Mouse (Mus musculus): ENCODE results near the gene Sertad1. TPM values are rescaled to one million over a fixed set of nuclear protein-coding genes. Genes with fewer than 3 reads are reported as not detected.
"Not testable (repeated sequence)": the region's sequence is repeated elsewhere in the genome, so short reads cannot be mapped to it uniquely, and the experiment has no call there.

Gene Sertad1
- polyA plus RNA-seq, 2 experiments from 2014 or later: 46.0 to 51.9 TPM

DNA sequence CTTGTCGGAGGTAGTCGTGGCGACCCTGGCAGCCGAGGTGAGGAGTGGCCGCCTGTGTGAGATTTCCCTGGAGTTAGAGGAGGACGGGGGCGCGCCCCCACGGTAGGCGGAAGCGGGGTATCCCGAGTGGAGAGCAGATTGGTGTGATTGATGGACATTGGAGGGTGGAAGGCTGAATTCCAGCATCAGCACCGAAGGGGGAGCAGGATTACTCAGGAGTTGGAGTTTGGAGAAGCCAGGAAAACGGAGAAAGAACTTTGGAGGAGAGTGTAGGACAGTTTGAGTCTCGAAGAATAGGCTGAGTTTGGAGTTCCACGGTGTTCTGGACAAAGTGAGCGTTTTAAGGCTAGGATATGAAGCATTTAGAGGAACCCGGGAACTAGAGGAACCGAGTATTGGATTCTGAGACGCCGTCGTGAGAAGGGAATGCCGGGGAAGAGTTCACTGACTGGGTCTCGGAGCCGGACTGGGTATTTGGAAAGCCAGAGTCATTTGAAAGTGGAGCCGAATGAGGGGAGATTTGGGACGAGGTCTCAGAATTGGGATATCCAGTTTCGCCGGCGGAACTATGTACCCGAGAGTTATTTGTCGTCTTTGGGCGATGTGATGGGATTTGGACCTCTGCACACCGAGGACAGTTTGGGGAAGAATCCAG lies 12.7 kb upstream of the Sertad1 start:
- ATAC-seq: peak; percentile 11

GRCm38 (mm10) chr7:27474490-27474954 lies 12.2 kb upstream of the Sertad1 start:
- ATAC-seq: peak; percentile 75

DNA sequence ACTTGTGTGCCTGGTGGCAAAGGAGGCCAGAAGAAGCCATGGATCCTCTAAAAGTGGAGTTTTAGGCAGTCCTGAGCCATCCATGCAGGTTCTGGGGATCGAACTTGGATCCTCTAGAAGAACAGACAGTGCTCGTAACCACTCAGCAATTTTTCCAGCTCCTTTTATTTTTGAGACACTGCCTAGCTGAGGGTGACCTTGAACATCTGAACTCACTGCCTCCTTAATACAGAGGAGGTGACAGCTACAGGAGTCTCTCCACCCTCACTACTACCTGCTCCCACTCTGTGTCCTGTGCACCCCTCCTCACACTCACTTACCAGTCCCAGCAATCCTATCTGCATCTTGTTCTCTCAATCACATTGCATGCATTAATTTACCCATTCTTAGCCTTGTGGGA lies 11.1 kb upstream of the Sertad1 start:
- ATAC-seq: no peak

DNA sequence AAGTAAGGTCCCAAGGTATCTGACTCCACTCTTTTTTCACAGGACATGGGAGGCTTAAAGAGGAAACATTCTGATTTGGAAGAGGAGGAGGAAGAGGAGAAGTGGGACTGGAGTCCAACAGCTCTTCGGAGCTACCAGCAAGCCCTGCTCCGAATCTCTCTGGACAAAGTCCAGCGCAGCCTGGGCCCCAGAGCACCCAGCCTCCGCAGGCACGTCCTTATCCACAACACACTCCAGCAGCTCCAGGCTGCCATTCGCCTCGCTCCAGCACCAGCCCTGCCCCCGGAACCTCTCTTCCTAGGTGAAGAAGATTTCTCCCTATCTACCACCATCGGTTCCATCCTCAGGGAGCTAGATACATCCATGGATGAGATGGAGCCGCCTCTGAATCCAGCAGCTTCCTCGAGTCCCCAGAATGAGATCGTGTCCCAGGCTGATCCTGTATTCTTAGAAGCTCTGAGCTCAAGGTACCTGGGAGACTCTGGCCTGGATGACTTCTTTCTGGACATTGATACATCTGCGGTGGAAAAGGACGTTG lies 10.5 kb upstream of the Sertad1 start:
- ATAC-seq: no peak

DNA sequence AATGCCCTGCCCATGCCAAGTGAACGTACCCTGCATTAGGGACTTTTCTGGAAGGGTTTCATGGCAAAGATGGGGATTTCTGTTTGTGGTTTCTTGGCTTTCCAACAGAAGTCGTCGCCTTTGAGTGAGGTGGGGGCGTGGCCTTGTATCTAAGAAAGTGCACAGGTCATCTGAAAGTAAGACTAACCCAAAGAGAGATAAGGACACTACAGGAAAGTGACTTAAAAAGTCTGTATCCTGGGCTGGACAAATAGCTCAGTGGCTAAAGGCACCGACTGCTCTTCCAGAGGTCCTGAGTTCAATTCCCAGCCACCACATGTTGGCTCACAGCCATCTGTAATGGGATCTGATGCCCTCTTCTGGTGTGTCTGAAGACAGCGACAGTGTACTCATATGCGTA lies 8.1 kb upstream of the Sertad1 start:
- no peak for ATAC-seq

DNA sequence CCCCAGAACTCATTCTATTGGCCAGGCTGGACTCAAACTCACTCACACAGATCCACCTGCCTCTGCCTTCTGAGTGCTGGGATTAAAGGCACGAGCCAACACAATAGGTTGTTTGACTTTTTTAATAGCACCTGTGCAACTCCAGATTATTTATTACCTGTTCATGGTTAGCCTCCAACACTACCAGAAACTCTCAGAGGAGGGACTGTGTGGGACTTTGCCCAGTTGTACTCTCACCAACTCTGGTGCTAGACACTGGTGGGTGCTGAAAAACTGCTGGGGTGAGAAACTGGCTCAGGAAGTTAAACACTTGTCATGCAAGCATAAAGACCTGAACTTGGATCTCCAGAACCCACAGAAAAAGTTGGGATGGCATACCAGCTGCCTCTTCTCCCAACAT lies 7.0 kb upstream of the Sertad1 start:
- no peak for ATAC-seq

DNA sequence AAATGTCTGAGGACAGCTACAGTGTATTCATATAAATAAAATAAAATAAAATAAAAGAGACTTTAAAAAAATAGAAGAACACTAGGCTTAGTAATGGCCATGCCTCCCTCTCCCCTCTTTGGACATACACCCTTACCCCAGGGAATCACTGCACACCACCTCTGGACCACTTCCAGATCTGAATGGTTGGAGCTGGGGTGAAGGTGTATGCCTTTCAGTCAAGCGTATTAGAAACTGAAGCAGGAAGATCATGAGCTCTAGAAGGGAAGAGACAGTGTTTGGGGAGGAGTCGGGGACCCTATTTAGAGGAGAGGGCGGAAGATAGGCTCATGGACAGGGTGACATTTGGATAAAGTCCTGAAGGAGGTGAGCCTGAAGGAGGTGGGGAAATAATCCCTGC lies 6.2 kb upstream of the Sertad1 start:
- no peak for ATAC-seq

DNA sequence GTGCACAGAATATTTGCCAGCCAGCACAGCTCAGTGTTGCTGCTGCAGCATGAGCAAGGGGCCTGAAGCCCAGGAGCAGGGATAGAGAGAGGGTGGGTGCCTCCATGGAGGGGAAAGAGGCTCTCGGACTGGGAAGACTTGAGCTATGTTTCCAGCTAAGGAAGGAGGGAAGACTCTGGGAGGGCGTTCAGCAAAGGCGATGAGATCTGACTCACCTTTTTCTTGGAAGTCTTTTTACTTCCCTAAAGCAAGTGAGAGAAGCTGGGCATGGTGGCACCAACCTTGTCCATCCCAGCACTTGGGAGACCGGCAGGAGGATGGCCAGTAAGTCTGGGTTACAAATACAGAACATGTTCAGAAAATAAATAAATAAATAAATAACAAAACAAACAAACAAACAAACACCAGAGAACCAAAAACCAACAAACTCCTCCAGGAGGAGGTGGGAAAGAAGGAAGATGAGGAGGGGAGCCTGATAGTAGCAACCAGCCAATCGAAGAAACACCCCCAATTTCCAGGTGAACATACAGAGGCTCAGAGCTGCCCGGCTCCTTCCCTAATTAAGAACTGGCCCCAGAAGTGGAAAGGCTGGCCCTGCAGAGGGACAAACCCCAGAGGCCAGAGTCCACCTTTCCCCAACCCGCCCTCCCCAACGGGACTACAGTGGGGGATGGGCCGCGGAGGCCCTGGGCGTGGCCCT lies 5.6 kb upstream of the Sertad1 start:
- no peak for ATAC-seq

- peak; percentile 84 for ATAC-seq
These were observed 5.1 kb upstream of the Sertad1 start for GRCm38 (mm10) chr7:27481627-27481969.

DNA sequence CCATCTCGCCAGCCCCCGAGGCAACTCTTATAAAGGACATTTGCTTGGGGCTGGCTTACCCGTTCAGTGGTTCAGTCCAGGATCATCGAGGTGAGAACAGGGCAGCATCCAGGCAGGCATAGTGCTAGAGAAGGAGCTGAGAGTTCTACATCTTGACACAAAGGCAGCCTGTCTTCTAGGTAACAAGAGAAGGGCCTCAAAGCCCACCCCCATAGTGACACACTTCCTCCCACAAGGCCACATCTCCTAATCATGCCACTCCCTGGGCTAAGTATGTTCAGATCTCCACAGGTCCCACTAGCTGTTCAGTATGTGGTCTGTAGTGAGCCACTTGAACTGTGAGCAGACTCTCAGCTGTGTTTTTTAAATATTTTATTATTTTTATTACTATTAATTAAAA lies 2.9 kb upstream of the Sertad1 start:
- ATAC-seq: no peak

DNA sequence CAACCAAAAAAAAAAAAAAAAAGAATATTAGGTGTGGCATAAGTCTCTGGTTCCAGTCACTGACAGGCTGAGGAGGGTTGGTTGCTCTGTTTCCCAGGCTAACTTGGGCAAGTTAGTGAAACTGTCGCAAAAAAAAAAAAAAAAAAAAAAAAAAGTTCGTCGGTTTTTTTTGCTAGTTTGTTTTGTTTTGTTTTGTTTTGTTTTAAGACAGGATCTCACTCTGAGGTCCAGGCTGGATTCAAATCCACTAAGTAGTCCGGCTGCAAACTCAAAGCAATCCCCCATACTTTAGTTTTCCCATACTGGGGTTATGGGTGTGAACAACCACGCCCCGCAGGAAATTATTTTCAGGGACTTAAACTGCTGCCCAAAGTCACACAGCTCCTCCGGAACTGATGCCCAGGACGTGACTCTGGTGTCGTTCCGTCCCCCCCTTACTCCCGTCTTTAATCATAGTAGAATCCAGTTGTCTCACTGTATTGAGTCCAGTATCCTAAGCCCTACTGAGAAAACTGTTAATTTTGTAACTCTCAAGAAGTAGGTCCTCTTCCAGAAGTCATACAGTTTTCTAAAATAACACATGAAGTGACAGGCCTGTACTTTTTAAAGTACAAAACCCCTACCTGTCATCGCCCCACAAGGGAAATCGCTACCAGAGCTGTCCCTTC lies 474 bp upstream of the Sertad1 start:
- no peak for ATAC-seq

GRCm38 (mm10) chr7:27487740-27488268 lies 1.1 kb downstream of the Sertad1 start:
- peak; percentile 8 for ATAC-seq

DNA sequence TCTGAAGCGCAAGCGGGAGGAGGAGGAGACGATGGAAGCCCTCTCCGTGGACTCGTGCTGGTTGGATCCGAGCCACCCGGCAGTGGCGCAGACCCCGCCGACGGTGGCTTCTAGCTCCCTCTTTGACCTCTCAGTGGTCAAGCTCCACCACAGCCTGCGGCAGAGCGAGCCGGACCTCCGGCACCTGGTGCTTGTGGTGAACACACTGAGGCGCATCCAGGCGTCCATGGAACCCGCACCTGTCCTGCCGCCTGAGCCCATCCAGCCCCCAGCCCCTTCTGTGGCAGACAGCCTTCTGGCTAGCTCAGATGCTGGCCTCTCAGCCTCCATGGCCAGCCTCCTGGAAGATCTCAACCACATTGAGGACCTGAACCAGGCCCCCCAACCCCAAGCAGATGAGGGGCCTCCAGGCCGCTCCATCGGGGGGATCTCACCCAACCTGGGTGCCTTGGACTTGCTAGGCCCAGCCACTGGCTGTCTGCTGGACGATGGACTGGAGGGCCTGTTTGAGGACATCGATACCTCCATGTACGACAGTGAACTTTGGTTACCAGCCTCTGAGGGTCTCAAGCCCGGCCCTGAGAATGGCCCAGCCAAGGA lies 2.7 kb downstream of the Sertad1 start:
- no peak for ATAC-seq

GRCm38 (mm10) chr7:27490227-27490542 lies 3.5 kb downstream of the Sertad1 start:
- no peak for ATAC-seq

DNA sequence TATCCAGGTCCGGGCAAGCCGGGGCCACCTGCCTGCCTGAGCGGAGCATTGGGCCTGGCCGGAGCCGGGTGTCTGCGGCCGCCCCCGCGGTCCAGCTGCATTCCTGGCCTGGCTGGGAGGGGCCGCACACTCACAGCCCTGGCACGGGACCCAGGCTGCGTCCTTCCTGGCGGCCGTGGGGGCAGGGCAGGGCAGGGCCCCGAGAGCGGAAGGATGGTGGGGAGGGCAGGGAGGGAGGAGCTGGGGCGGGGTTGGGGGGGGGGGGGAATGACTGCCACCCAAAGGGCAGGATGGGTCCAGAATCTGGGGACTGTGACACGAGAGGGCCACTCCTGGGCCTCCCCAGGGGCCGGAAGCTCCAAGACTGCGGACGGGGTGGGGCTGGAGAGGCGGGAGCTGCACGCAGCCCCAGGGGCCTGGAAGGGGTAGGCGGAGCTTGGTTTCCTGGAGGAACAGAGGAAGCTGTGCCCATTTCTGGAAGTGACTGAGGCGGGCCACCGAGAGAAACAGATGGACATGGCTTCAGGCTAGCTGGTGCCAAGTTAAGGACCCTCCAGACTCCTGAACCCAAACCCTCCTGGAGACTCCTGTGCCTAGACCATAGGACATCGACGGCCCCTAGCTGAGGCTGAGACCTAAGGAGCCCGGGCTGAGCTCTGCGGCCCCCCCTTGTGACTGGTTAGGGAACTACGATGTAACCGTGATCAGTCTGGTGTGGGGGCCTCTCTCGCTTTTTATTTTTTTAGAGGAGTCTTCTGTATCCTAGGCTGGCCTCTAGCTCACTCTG lies 4.0 kb downstream of the Sertad1 start:
- peak; percentile 40 for ATAC-seq

GRCm38 (mm10) chr7:27491856-27492255 lies 5.1 kb downstream of the Sertad1 start:
- no peak for ATAC-seq

GRCm38 (mm10) chr7:27493022-27493421 lies 6.3 kb downstream of the Sertad1 start:
- no peak for ATAC-seq

- ATAC-seq: no peak
These were observed 6.7 kb downstream of the Sertad1 start for GRCm38 (mm10) chr7:27493450-27493849.

- ATAC-seq: not testable (repeated sequence)
These were observed 8.1 kb downstream of the Sertad1 start for GRCm38 (mm10) chr7:27494659-27495367.

DNA sequence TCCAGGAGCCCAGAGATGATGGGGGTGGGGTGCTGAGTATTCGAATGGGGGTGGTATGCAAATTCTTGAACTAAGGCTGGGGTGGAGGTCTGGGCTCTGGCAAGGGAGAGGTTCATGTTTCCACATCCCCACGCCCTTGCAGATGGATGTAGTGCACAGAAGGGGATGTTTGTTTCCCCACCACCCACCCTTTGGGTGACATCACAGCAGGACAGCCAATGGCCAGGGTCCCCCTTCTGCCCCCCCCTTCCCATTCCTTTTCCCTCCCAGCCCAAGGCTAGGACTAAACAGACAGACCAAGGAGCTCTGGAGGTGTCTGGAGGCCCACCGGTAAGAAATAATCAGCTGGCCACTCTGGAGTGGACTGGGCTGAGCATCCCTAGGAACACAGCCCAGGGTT lies 12.3 kb downstream of the Sertad1 start, which contains the start of gene Prx:
TSS of gene Prx (plus strand) at position 289 of the 400 bp plus-strand sequence.
- ATAC-seq: no peak

- ATAC-seq: no peak
These were observed 14.9 kb downstream of the Sertad1 start for GRCm38 (mm10) chr7:27501620-27502019.

Data from CD4-positive, CD25-positive, alpha-beta regulatory T cell, adult 4 months (primary cell).